Mouse (Mus musculus) heart, embryonic 13.5 days (tissue): ENCODE results near the gene Dop1b. TPM values are rescaled to one million over a fixed set of nuclear protein-coding genes. Genes with fewer than 3 reads are reported as not detected.
"Not testable (repeated sequence)": the region's sequence is repeated elsewhere in the genome, so short reads cannot be mapped to it uniquely, and the experiment has no call there.

Source experiments
- ATAC-seq: fragments of 200-750 bp; cut with Nextera tagmentation; 2 replicates; pipeline ENCODE4 v1.8.0; 2017; ENCODE audit warnings: moderate TSS enrichment; ENCODE audit not compliant: insufficient number of reproducible peaks, low FRiP score, low TSS enrichment; ENCODE audit errors: extremely low read depth
- H3K27ac ChIP-seq: fragments of 300-500 bp; sonication (generic); replicated peaks from 2 replicates; pipeline ENCODE4 v1.5.1; 2015; ENCODE audit warnings: moderate library complexity, mild to moderate bottlenecking, inconsistent platforms
- H3K27me3 ChIP-seq: fragments of 300-500 bp; sonication (generic); replicated peaks from 2 replicates; pipeline ENCODE4 v1.6.1; 2015; ENCODE audit warnings: mild to moderate bottlenecking, inconsistent platforms
- H3K36me3 ChIP-seq: fragments of 300-500 bp; sonication (generic); 2 replicates; pipeline ENCODE4 v1.6.1; 2015; ENCODE audit warnings: mild to moderate bottlenecking, inconsistent platforms
- H3K4me1 ChIP-seq: fragments of 300-500 bp; sonication (generic); 2 replicates; pipeline ENCODE4 v1.6.1; 2015; ENCODE audit warnings: inconsistent platforms
- H3K4me2 ChIP-seq: fragments of 300-500 bp; sonication (generic); 2 replicates; pipeline ENCODE4 v1.6.1; 2015; ENCODE audit warnings: inconsistent platforms, mild to moderate bottlenecking, moderate library complexity
- H3K4me3 ChIP-seq: fragments of 300-500 bp; sonication (generic); 2 replicates; pipeline ENCODE4 v1.5.1; 2015; ENCODE audit warnings: moderate library complexity, mild to moderate bottlenecking, inconsistent platforms
- H3K9ac ChIP-seq: fragments of 300-500 bp; sonication (generic); 2 replicates; pipeline ENCODE4 v1.6.1; 2015; ENCODE audit warnings: inconsistent platforms, mild to moderate bottlenecking, moderate library complexity
- H3K9me3 ChIP-seq: fragments of 300-500 bp; sonication (generic); 2 replicates; pipeline ENCODE4 v1.6.1; 2016; ENCODE audit warnings: inconsistent platforms
- WGBS: fragments of 180-500 bp; shearing (Covaris S2); methylation state at CpG from one replicate; pipeline ENCODE4 v1.1.7; 2015; ENCODE audit warnings: mixed read lengths; 5-methylcytosine and 5-hydroxymethylcytosine counted together
- polyA plus RNA-seq: library from polyadenylated mRNA; unstranded; fragments of >200 nt; fragmentation: Nextera tagmentation; extraction: Ambion mirVana; gene quantifications from 2 replicates; pipeline ENCODE4 v1.2.1, GENCODE M21; 2015

The Dop1b gene
- 6.0 and 6.4 TPM in 2 replicates for polyA plus RNA-seq

- Histone ChIP-seq H3K36me3 (no peaks in the 10 kb centered on the region), H3K27ac (peak within 1 kb of the TSS; percentile 67), H3K4me3 (peak within 1 kb of the TSS; percentile 73), H3K4me2 (peak within 1 kb of the TSS; percentile 85), H3K9ac (peak within 1 kb of the TSS; percentile 84), H3K9me3 (no peaks in the 10 kb centered on the region), H3K4me1 (peaks cover 10% of the 10 kb centered on the region), H3K27me3 (peaks cover 27% of the 10 kb centered on the region)
- ATAC-seq: peak; percentile 94
- under 1% methylated on average over 75 of the region's 77 CpGs for WGBS
These were observed at the start of gene Dop1b for GRCm38 (mm10) chr16:93711411-93712188. TSS of gene Dop1b (plus strand) at chr16:93711904.

DNA sequence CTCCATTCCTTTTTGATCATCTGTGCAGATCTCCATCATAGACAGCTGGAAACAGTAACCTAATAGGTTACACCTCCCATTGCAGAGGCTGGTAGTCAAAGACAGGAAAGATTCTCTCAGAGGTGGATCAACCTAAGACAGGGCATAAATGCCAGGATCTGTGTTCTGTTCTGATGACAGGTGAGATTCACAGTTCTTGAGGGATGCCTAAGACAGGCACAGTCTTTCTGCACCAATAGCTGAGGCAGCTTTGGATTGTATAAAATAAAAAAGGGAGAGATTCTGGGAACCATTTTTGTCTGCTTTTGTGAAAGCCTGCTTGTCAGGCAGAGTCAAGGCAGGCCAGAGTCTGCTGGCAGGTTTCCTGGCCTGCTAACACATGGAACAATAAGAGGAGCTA is 43.7 kb upstream of the Dop1b start:
- H3K27me3 ChIP-seq: no peaks in the 10 kb centered on the region
- H3K9ac ChIP-seq: no peak overlapping the region
- H3K4me3 ChIP-seq: no peak overlapping the region
- ATAC-seq: no peak
- no peaks in the 10 kb centered on the region for H3K4me1 ChIP-seq
- no peak overlapping the region for H3K27ac ChIP-seq
- peaks cover 18% of the 10 kb centered on the region for H3K9me3 ChIP-seq
- H3K36me3 ChIP-seq: no peaks in the 10 kb centered on the region
- no peak overlapping the region for H3K4me2 ChIP-seq

DNA sequence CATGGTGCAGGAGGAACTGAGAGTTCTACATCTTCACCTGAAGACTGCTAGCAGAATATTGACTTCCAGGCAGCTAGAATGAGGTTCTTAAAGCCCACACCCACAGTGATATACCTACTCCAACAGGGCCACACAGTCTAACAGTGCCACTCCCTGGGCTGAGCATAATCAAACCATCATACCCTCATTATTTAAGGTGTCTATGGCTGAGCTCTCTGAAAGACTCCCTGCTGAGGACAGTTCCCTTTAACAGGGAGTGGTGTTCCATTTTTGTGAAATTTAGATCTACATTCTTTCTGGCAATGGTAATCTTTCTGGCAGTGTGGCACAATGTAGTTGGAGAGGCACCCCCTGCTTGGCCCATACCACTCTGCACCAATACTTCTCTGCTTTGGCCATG is 42.2 kb upstream of the Dop1b start:
- Histone ChIP-seq H3K27me3 (no peaks in the 10 kb centered on the region), H3K9ac (no peak overlapping the region), H3K27ac (no peak overlapping the region), H3K4me3 (no peak overlapping the region), H3K4me1 (no peaks in the 10 kb centered on the region), H3K36me3 (no peaks in the 10 kb centered on the region), H3K4me2 (no peak overlapping the region), H3K9me3 (peaks cover 10% of the 10 kb centered on the region)
- no peak for ATAC-seq

GRCm38 (mm10) chr16:93670466-93670865 is 41.2 kb upstream of the Dop1b start:
- WGBS: 35% methylated on average over 4 of the region's 4 CpGs
- not testable (repeated sequence) for H3K36me3 ChIP-seq, H3K4me3 ChIP-seq, H3K9ac ChIP-seq, H3K9me3 ChIP-seq, H3K27ac ChIP-seq, H3K4me2 ChIP-seq, H3K27me3 ChIP-seq, H3K4me1 ChIP-seq, ATAC-seq

GRCm38 (mm10) chr16:93671064-93671463 is 40.6 kb upstream of the Dop1b start:
- 0 out of 2 replicates have a peak, but pooled peaks cover 4% of the 10 kb centered on the region for H3K27me3 ChIP-seq
- H3K27ac ChIP-seq: no peak overlapping the region
- no peaks in the 10 kb centered on the region for H3K4me1 ChIP-seq
- H3K9me3 ChIP-seq: peaks cover 10% of the 10 kb centered on the region
- H3K4me2 ChIP-seq: no peak overlapping the region
- whole genome bisulfite sequencing: 81% methylated on average over 5 of the region's 5 CpGs
- no peak overlapping the region for H3K9ac ChIP-seq
- ATAC-seq: no peak
- H3K36me3 ChIP-seq: no peaks in the 10 kb centered on the region
- no peak overlapping the region for H3K4me3 ChIP-seq

DNA sequence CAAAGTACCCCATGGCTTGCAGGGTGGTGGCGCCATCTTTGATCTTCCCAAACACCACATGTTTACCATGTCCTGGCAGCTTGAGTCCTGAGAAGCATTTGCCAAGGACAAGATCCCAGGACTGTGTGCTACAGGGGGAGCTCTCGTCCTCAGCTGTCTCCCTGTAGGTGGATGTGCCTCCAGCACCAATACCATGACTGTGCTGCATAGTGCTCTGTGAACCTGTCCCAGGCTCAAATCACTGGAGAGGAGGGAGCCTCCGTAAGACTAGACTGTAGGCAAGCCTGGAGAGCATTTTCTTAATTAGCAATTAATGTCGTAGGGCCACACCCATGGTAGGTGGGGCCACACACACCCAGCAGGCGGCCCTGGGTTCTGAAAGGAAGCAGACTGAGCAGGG is 35.3 kb upstream of the Dop1b start:
- H3K9ac ChIP-seq: no peak overlapping the region
- no peak overlapping the region for H3K4me3 ChIP-seq
- no peak overlapping the region for H3K4me2 ChIP-seq
- 75% methylated on average over 5 of the region's 5 CpGs for whole genome bisulfite sequencing
- ATAC-seq: no peak
- H3K9me3 ChIP-seq: peaks cover 4% of the 10 kb centered on the region; the same call in 1 of the 2 replicates
- no peaks in the 10 kb centered on the region for H3K36me3 ChIP-seq
- no peak overlapping the region for H3K27ac ChIP-seq
- H3K4me1 ChIP-seq: no peaks in the 10 kb centered on the region
- peaks cover 35% of the 10 kb centered on the region for H3K27me3 ChIP-seq

GRCm38 (mm10) chr16:93678206-93678605 is 33.5 kb upstream of the Dop1b start:
- no peaks in the 10 kb centered on the region for H3K36me3 ChIP-seq

GRCm38 (mm10) chr16:93679165-93679564 is 32.5 kb upstream of the Dop1b start:
- 42% methylated on average over 9 of the region's 9 CpGs for WGBS
- ATAC-seq: no peak
- H3K27ac ChIP-seq: no peak overlapping the region
- peaks cover 4% of the 10 kb centered on the region; the same call in 1 of the 2 replicates for H3K9me3 ChIP-seq
- no peak overlapping the region for H3K4me2 ChIP-seq
- peaks cover 21% of the 10 kb centered on the region for H3K4me1 ChIP-seq
- peaks cover 62% of the 10 kb centered on the region for H3K27me3 ChIP-seq
- H3K9ac ChIP-seq: no peak overlapping the region
- H3K36me3 ChIP-seq: no peaks in the 10 kb centered on the region
- H3K4me3 ChIP-seq: no peak overlapping the region

More at GRCm38 (mm10) chr16:93678206-93678605, 33.5 kb upstream of the Dop1b start:
- Histone ChIP-seq H3K27me3 (peaks cover 53% of the 10 kb centered on the region), H3K9me3 (peaks cover 4% of the 10 kb centered on the region; the same call in 1 of the 2 replicates), H3K9ac (no peak overlapping the region), H3K4me2 (no peak overlapping the region), H3K4me1 (peaks cover 11% of the 10 kb centered on the region), H3K4me3 (no peak overlapping the region), H3K27ac (no peak overlapping the region)
- ATAC-seq: no peak
- WGBS: 72% methylated on average over 4 of the region's 4 CpGs

GRCm38 (mm10) chr16:93682156-93682688 is 29.5 kb upstream of the Dop1b start:
- Histone ChIP-seq H3K9ac (peak overlapping the region; percentile 71), H3K27ac (no peak overlapping the region), H3K4me1 (peaks cover 25% of the 10 kb centered on the region), H3K4me3 (peak overlapping the region; percentile 55), H3K36me3 (no peaks in the 10 kb centered on the region), H3K9me3 (peaks cover 3% of the 10 kb centered on the region; the same call in 1 of the 2 replicates), H3K27me3 (peaks cover 75% of the 10 kb centered on the region), H3K4me2 (peak overlapping the region; percentile 78)
- no peak for ATAC-seq
- 20% methylated on average over 13 of the region's 13 CpGs for WGBS

DNA sequence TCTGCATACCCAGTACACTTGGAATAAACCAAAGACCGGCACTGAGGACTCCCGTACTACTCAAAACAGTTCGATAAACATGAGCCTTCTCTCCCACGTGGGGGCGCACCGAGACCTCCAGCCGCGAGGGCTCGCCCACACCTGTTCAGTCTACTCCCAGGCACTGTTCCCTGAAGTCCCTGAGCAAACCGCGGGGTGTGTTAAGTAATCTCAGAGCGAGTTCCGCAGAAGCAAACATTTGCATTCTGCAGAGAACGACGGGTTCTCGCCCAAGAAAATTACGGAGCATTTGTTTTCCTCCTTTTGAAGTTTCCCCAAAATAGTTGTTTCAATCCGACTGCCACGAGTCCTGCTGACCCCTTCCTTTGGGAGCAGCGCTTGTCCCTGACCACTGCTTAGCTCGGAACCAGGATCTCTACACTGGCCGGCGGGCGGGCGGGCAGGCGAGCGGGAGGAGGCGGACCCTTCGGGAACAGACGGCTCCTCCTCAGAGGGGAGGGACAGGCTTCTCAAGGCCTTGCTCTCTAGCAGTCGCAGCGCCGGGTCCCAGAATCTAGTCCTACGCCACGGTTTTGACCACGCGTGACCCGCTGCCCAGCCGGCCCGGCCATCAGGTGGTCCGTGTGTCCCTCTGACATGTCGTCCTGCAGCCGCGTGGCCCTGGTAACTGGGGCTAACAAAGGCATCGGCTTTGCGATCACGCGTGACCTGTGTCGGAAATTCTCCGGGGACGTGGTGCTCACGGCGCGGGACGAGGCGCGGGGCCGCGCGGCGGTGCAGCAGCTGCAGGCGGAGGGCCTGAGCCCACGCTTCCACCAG is 28.8 kb upstream of the Dop1b start, which contains the start of gene Cbr3:
Cbr3 (plus strand) TSS at position 527 of the 819 bp plus-strand sequence.
- no peaks in the 10 kb centered on the region for H3K36me3 ChIP-seq
- peak within 1 kb of the TSS; percentile 55 for H3K4me3 ChIP-seq
- peaks cover 75% of the 10 kb centered on the region for H3K27me3 ChIP-seq
- 1% methylated on average over 63 of the region's 63 CpGs for WGBS
- peak within 1 kb of the TSS; percentile 71 for H3K9ac ChIP-seq
- peaks cover 25% of the 10 kb centered on the region for H3K4me1 ChIP-seq
- H3K9me3 ChIP-seq: no peaks in the 10 kb centered on the region
- H3K4me2 ChIP-seq: peak within 1 kb of the TSS; percentile 78
- no peak for ATAC-seq
- no peak within 1 kb of the TSS for H3K27ac ChIP-seq

DNA sequence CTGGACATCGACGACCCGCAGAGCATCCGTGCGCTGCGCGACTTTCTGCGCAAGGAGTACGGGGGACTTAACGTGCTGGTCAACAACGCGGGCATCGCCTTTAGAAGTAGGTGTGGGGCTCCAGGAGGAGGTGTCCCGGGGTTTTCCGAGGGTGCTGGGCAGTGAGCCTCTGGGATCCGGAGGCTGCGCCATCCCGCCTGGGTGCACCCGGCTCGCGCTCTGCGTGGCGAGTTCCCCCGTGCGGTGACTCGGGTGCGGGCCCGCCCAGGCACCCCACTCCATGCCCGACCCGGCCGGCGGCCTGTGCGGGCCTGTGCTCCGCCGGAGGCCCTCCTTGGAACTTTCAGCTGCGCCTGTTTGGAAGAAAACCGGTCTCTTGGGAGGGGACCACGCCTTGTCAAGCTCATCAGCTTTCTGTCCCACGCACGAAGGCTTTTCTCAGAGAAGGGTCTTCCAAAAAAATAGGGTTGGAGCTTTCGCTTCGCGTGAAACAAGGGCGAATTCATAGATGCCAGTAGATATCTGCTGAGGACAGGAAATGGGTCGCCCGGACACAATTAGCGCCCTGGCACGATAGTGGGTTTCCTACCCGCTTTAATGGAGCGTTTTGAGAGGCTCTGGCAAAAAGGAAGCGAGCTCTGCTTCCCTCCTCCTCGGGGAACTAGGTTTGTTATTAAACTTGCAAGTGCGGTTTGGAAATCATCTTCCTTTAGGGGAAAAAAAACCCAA is 28.0 kb upstream of the Dop1b start:
- Histone ChIP-seq H3K9ac (peak overlapping the region; percentile 71), H3K4me2 (peak overlapping the region; percentile 78), H3K9me3 (no peaks in the 10 kb centered on the region), H3K27ac (no peak overlapping the region), H3K4me1 (peaks cover 25% of the 10 kb centered on the region), H3K36me3 (no peaks in the 10 kb centered on the region), H3K4me3 (peak overlapping the region; percentile 55), H3K27me3 (peaks cover 72% of the 10 kb centered on the region)
- under 1% methylated on average over 53 of the region's 53 CpGs for WGBS
- ATAC-seq: no peak
